Mouse (Mus musculus): ENCODE results near the gene Hoxa3. TPM values are rescaled to one million over a fixed set of nuclear protein-coding genes. Genes with fewer than 3 reads are reported as not detected.
A peak's percentile ranks its signal among the peaks of the same experiment; 100 is the strongest.

Gene Hoxa3
- polyA plus RNA-seq, 1 experiment from 2014 or later = 11.8 TPM

- no peak for ATAC-seq (replicated peaks; ENCODE audit: low FRiP score)
- 30% methylated on average over 2 of the region's 2 CpGs for WGBS
- Histone ChIP-seq H3K4me3 (replicated peaks) (no peak overlapping the region), H3K27me3 (no peaks in the 10 kb centered on the region), H3K4me1 (peaks cover 99% of the 10 kb centered on the region), H3K4me2 (peak overlapping the region; percentile 7; the same call in 1 of the 2 replicates), H3K27ac (peak overlapping the region; percentile 98), H3K9me3 (replicated peaks) (no peaks in the 10 kb centered on the region), H3K36me3 (0 out of 2 replicates have a peak, but pooled peaks cover 10% of the 10 kb centered on the region), H3K9ac (no peak overlapping the region)
These were observed 31.1 kb downstream of the Hoxa3 start for GRCm38 (mm10) chr6:52182030-52182429.

DNA sequence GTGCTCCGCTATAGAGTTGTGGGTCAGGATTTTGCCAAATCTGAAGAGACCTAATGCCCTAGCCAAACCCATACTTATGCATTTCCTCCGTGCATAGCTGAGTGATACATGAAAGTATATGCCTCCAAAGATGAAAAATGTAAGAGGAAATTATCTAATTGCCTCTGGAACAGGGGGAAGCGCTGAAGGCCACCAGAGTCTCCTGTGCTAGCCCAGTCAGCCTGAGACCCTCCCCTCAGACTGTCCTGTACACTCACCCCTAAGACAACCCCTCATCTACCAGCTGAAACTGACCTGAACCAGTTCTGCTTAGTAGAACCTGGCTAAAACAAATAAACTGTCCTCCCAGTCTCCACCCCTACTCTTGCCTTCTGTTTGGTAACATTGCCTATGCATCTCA lies 32.4 kb downstream of the Hoxa3 start:
- H3K36me3 ChIP-seq = 0 out of 2 replicates have a peak, but pooled peaks cover 7% of the 10 kb centered on the region
- H3K9me3 ChIP-seq (replicated peaks) = no peaks in the 10 kb centered on the region
- ATAC-seq (replicated peaks; ENCODE audit: low FRiP score) = no peak
- WGBS = 44% methylated on average over 3 of the region's 3 CpGs
- peak overlapping the region; percentile 98 for H3K27ac ChIP-seq
- H3K9ac ChIP-seq = peak overlapping the region; percentile 56
- H3K4me2 ChIP-seq = peak overlapping the region; percentile 67
- H3K27me3 ChIP-seq = no peaks in the 10 kb centered on the region
- H3K4me3 ChIP-seq (replicated peaks) = peak overlapping the region; percentile 62
- H3K4me1 ChIP-seq = peaks cover 96% of the 10 kb centered on the region

DNA sequence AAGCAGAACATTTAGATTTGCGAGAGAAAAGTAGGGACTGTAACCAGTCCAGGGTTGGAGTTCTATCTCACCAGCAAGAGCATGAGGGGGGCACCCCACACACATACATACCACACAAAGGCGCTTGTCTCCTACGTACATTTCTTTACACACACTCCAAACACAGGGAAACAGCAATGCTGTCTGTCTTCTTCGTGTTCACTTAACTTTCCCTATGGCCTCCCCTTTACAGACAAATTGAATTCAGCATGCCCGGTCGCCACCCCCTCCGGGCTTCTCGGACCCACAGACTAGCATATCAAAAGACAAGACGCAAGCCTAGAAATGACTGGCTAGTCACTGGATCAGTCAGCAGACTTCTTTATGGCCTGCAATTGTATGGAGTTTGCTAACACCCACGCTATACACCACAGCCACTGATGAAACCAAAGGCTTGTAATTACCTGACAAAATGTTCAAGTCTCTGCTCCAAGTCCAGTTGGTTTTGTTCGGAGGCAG lies 32.9 kb downstream of the Hoxa3 start:
- Histone ChIP-seq H3K27ac (peak overlapping the region; percentile 98), H3K4me3 (replicated peaks) (peak overlapping the region; percentile 62), H3K36me3 (0 out of 2 replicates have a peak, but pooled peaks cover 7% of the 10 kb centered on the region), H3K4me2 (peak overlapping the region; percentile 67), H3K9ac (peak overlapping the region; percentile 56), H3K9me3 (replicated peaks) (no peaks in the 10 kb centered on the region), H3K27me3 (no peaks in the 10 kb centered on the region), H3K4me1 (peaks cover 91% of the 10 kb centered on the region)
- 20% methylated on average over 11 of the region's 11 CpGs for WGBS
- no peak for ATAC-seq (replicated peaks; ENCODE audit: low FRiP score)

- H3K9ac ChIP-seq = peak overlapping the region; percentile 56
- no peaks in the 10 kb centered on the region for H3K9me3 ChIP-seq (replicated peaks)
- H3K27me3 ChIP-seq = no peaks in the 10 kb centered on the region
- H3K36me3 ChIP-seq = 0 out of 2 replicates have a peak, but pooled peaks cover 7% of the 10 kb centered on the region
- peak overlapping the region; percentile 98 for H3K27ac ChIP-seq
- ATAC-seq (replicated peaks; ENCODE audit: low FRiP score) = no peak
- peak overlapping the region; percentile 62 for H3K4me3 ChIP-seq (replicated peaks)
- WGBS = 11% methylated on average over 10 of the region's 10 CpGs
- H3K4me2 ChIP-seq = peak overlapping the region; percentile 67
- peaks cover 91% of the 10 kb centered on the region for H3K4me1 ChIP-seq
These were observed 33.4 kb downstream of the Hoxa3 start for GRCm38 (mm10) chr6:52179690-52180089.

DNA sequence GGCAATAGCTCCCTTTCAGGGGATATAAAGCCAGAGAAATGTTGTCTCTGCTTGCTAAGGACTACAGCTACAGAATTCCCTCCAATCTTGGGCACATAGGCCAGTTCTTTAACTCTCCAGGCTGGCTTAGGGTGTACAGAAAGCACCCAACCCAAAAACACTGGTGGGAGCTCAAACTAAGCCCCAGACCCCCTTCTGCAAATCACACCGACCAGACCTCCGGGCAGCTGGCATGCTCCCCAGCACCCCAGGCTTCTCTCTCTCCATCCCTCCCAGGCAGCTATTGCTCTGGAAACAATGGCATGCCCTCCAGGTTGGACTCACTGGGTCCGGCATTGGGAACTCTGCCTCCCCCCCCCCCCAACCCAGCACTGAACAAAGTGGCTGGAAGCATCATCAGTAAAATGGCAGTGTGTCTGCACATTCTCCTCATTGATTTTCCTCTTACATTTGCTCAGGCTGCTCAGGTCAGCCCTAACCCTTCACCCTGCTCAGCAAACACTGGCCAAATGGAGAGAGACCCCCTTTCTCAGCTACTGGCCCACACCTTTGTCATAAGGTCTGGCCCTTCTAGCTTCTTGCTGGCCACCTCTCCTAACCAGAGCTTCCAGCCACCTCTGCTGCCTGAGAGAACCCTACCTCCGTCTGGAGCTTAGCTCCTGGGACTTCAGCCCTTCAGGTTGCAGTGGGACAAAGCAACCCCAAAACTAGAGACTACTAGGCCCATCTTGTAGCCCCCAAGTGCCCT lies 34.0 kb downstream of the Hoxa3 start:
- 13% methylated on average over 4 of the region's 4 CpGs for WGBS
- Histone ChIP-seq H3K4me2 (peak overlapping the region; percentile 67), H3K27me3 (no peaks in the 10 kb centered on the region), H3K9me3 (replicated peaks) (no peaks in the 10 kb centered on the region), H3K4me1 (peaks cover 89% of the 10 kb centered on the region), H3K36me3 (0 out of 2 replicates have a peak, but pooled peaks cover 7% of the 10 kb centered on the region), H3K27ac (peak overlapping the region; percentile 98), H3K4me3 (replicated peaks) (peak overlapping the region; percentile 62), H3K9ac (peak overlapping the region; percentile 56)
- no peak for ATAC-seq (replicated peaks; ENCODE audit: low FRiP score)

- WGBS = 9% methylated on average over 9 of the region's 9 CpGs
- no peak for ATAC-seq (replicated peaks; ENCODE audit: low FRiP score)
These were observed 35.3 kb downstream of the Hoxa3 start for GRCm38 (mm10) chr6:52177806-52178205.

GRCm38 (mm10) chr6:52177061-52177735 lies 35.9 kb downstream of the Hoxa3 start, which contains the start of gene 5730596B20Rik:
TSS of gene 5730596B20Rik (plus strand) at chr6:52177498.
- Histone ChIP-seq H3K9me3 (replicated peaks) (no peaks in the 10 kb centered on the region), H3K4me3 (replicated peaks) (peak within 1 kb of the TSS; percentile 62), H3K27ac (peak within 1 kb of the TSS; percentile 98), H3K4me1 (peaks cover 87% of the 10 kb centered on the region), H3K27me3 (no peaks in the 10 kb centered on the region), H3K4me2 (peak within 1 kb of the TSS; percentile 67), H3K9ac (peak within 1 kb of the TSS; percentile 78), H3K36me3 (0 out of 2 replicates have a peak, but pooled peaks cover 6% of the 10 kb centered on the region)
- WGBS = 1% methylated on average over 36 of the region's 36 CpGs
- peak; percentile 27 for ATAC-seq (replicated peaks; ENCODE audit: low FRiP score)

More at GRCm38 (mm10) chr6:52177806-52178205, 35.3 kb downstream of the Hoxa3 start:
- Histone ChIP-seq H3K27ac (peak overlapping the region; percentile 98), H3K9ac (peak overlapping the region; percentile 78), H3K36me3 (0 out of 2 replicates have a peak, but pooled peaks cover 7% of the 10 kb centered on the region), H3K9me3 (replicated peaks) (no peaks in the 10 kb centered on the region), H3K4me3 (replicated peaks) (peak overlapping the region; percentile 62), H3K4me1 (peaks cover 87% of the 10 kb centered on the region), H3K4me2 (peak overlapping the region; percentile 67), H3K27me3 (no peaks in the 10 kb centered on the region)

DNA sequence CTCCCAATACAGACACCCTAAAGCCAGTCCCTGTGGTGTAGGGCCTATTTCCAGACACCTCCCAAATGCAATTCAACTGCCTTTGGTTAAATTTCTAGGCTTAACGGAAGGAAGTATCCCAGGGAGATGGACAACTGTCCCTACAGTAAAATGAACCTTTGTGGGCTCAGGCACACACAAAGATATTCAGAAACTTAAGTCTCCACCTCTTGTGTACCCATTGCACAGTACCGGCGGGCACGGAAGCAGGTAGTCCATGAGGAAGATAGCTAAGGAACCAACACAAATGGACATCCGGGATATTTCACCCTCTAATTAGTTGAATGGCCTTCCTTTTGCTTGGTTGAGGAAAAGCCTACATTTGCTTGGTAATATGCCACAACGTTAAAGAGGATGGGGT lies 36.7 kb downstream of the Hoxa3 start:
- Histone ChIP-seq H3K9ac (peak overlapping the region; percentile 78), H3K27ac (peak overlapping the region; percentile 98), H3K4me1 (peaks cover 87% of the 10 kb centered on the region), H3K4me2 (peak overlapping the region; percentile 67), H3K4me3 (replicated peaks) (peak overlapping the region; percentile 62), H3K9me3 (replicated peaks) (no peaks in the 10 kb centered on the region), H3K36me3 (no peaks in the 10 kb centered on the region), H3K27me3 (no peaks in the 10 kb centered on the region)
- WGBS = 2% methylated on average over 6 of the region's 6 CpGs
- no peak for ATAC-seq (replicated peaks; ENCODE audit: low FRiP score)

DNA sequence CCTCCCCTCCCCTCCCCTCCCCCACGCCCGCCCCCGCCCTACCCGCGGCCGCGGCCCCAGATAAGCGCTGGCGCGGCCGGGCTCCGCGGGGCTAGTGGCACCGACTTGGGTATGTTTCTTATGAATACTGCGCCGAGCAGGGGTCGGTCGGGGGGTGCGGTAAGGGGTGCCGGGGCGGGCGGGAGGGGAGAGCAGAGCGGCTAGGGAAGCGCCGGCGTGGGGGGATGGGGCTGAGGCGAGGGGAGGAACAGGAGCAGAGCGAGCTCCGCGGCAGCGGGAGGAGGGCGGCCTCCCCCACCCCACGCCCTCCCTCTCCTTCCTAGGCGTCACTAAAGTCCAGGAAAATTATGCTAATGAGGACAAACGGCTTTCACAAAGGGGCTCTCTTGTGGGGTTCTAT lies 37.3 kb downstream of the Hoxa3 start:
- Histone ChIP-seq H3K4me3 (replicated peaks) (peak overlapping the region; percentile 62), H3K9ac (peak overlapping the region; percentile 78), H3K9me3 (replicated peaks) (no peaks in the 10 kb centered on the region), H3K4me2 (peak overlapping the region; percentile 67), H3K27ac (peak overlapping the region; percentile 98), H3K4me1 (peaks cover 87% of the 10 kb centered on the region), H3K27me3 (no peaks in the 10 kb centered on the region), H3K36me3 (no peaks in the 10 kb centered on the region)
- 0% methylated on average over 18 of the region's 35 CpGs for WGBS
- ATAC-seq (replicated peaks; ENCODE audit: low FRiP score) = peak; percentile 29

GRCm38 (mm10) chr6:52174968-52175751 lies 38.0 kb downstream of the Hoxa3 start:
- 2% methylated on average over 41 of the region's 41 CpGs for WGBS
- Histone ChIP-seq H3K4me1 (peaks cover 87% of the 10 kb centered on the region), H3K36me3 (no peaks in the 10 kb centered on the region), H3K4me2 (peak overlapping the region; percentile 67), H3K9me3 (replicated peaks) (no peaks in the 10 kb centered on the region), H3K4me3 (replicated peaks) (peak overlapping the region; percentile 62), H3K27me3 (no peaks in the 10 kb centered on the region), H3K9ac (peak overlapping the region; percentile 78), H3K27ac (peak overlapping the region; percentile 98)
- ATAC-seq (replicated peaks; ENCODE audit: low FRiP score) = peak; percentile 59

DNA sequence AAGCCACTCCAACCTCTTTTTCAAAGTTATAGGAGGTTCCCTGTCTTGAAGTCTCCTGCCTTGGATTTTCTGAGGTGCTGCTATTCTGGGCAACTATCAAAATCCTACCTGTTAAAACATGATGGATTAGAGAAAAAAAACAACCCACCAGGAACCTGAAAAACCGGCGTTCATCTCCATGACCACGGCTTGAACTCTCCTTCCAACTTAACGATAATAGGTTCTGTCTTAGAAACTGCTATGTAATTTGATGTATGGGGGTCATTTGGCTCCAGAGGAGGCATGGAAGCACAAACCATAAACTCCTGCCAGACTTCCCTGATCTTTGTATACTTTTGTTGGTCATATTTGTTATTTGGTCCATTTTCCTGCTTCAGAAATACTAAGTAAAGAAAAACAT lies 39.5 kb downstream of the Hoxa3 start:
- 0 out of 2 replicates have a peak, but pooled peaks cover 4% of the 10 kb centered on the region for H3K36me3 ChIP-seq
- peak overlapping the region; percentile 70 for H3K4me2 ChIP-seq
- no peak for ATAC-seq (replicated peaks; ENCODE audit: low FRiP score)
- peaks cover 83% of the 10 kb centered on the region for H3K4me1 ChIP-seq
- no peaks in the 10 kb centered on the region for H3K9me3 ChIP-seq (replicated peaks)
- H3K27ac ChIP-seq = peak overlapping the region; percentile 97
- WGBS = 4% methylated on average over 4 of the region's 4 CpGs
- H3K9ac ChIP-seq = no peak overlapping the region
- H3K4me3 ChIP-seq (replicated peaks) = peak overlapping the region; percentile 37
- H3K27me3 ChIP-seq = no peaks in the 10 kb centered on the region

Measured in kidney, embryonic 15.5 days (tissue).